Mouse (Mus musculus): ENCODE measurements at regions not wholly inside any gene's neighbourhood (a gene's known extent, or its start where the extent isn't known, plus 50 kb on each side); places are given as distances from the start of the nearest gene placed in this dataset.

DNA sequence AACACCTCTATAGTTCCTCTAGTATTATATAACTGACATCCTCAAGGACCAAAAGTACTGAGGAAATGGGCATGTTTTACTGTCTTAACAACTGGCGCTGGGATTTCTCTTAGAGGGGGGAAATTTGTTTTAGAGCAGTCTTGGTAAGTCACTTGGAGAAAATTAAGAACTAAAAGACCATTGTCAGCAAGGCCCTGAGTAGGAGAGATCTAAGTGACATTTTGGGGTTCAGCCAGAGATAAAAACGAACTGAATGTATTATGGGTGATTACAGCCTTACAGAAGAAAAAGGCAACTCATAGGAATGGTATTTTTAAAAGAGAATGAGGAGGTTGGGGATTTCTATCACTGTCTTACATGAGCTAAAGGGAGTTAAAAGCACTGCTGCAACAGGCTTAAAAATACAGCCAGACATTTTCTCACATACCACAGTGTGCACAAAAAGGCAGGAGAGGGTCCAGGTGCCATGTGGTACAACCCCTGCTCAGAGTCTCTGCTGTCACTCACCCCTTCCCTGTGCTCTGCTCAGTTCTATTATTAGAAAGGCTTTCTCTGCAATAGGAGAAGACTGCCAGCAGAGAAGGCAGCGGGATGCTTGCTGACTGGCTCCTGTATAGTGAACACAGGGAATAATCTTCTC is 379.0 kb downstream of the Nsun3 start:
- Histone ChIP-seq H3K36me3 (ENCODE audit: control insufficient read depth, insufficient read depth) (no peaks in the 10 kb centered on the region), H3K79me2 (ENCODE audit: control insufficient read depth, insufficient read depth) (no peaks in the 10 kb centered on the region)
- TF ChIP-seq SRF (IDR thresholded peaks at IDR 0.05; ENCODE audit: control insufficient read depth, insufficient read length, low read depth) (no peak), TCF12 (IDR thresholded peaks at IDR 0.05; ENCODE audit: insufficient read depth, poor library complexity, severe bottlenecking) (no peak), MYOG (IDR thresholded peaks at IDR 0.05; ENCODE audit: control insufficient read depth in 1 of 3, insufficient read depth in 1 of 3, insufficient read length in 2 of 3, low read depth in 2 of 3) (no peak), E2F4 (IDR thresholded peaks at IDR 0.05; ENCODE audit: insufficient read depth) (no peak), MAX (IDR thresholded peaks at IDR 0.05; ENCODE audit: low read depth) (no peak), POLR2AphosphoS2 (IDR thresholded peaks at IDR 0.05; ENCODE audit: insufficient read length, low read depth) (no peak), POLR2A (IDR thresholded peaks at IDR 0.05; ENCODE audit: insufficient read length, low read depth) (no peak), MYOD1 (IDR thresholded peaks at IDR 0.05; ENCODE audit: control insufficient read depth in 1 of 3, insufficient read length in 2 of 3, low read depth in 2 of 3) (no peak), REST (IDR thresholded peaks at IDR 0.05; ENCODE audit: insufficient read depth, insufficient read length) (no peak), CEBPB (IDR thresholded peaks at IDR 0.05; ENCODE audit: insufficient read depth, poor library complexity, severe bottlenecking) (no peak), USF1 (IDR thresholded peaks at IDR 0.05; ENCODE audit: low read depth) (no peak), TCF3 (IDR thresholded peaks at IDR 0.05; ENCODE audit: insufficient read length, low read depth) (no peak)

GRCm38 (mm10) chr16:62406458-62406857 is 380.2 kb downstream of the Nsun3 start:
- Histone ChIP-seq H3K27me3 (ENCODE audit: control insufficient read depth, insufficient read depth, insufficient read length) (no peaks in the 10 kb centered on the region), H3ac (ENCODE audit: control insufficient read depth, insufficient read length) (no peak overlapping the region), H3K36me3 (ENCODE audit: control insufficient read depth, insufficient read depth) (no peaks in the 10 kb centered on the region), H3K79me2 (ENCODE audit: control insufficient read depth, insufficient read depth) (no peaks in the 10 kb centered on the region), H3K4me3 (no peak overlapping the region), H3K4me2 (ENCODE audit: low read depth) (no peak overlapping the region)
- no peak for TF ChIP-seq E2F4 (IDR thresholded peaks at IDR 0.05; ENCODE audit: insufficient read depth)
- no peak for TF ChIP-seq SRF (IDR thresholded peaks at IDR 0.05; ENCODE audit: control insufficient read depth, insufficient read length, low read depth)
- no peak for TF ChIP-seq REST (IDR thresholded peaks at IDR 0.05; ENCODE audit: insufficient read depth, insufficient read length)

More for the DNA sequence above, 379.0 kb downstream of the Nsun3 start:
- Histone ChIP-seq H3K4me2 (ENCODE audit: low read depth) (no peak overlapping the region), H3K27me3 (ENCODE audit: control insufficient read depth, insufficient read depth, insufficient read length) (no peaks in the 10 kb centered on the region), H3ac (ENCODE audit: control insufficient read depth, insufficient read length) (no peak overlapping the region), H3K4me3 (no peak overlapping the region)

DNA sequence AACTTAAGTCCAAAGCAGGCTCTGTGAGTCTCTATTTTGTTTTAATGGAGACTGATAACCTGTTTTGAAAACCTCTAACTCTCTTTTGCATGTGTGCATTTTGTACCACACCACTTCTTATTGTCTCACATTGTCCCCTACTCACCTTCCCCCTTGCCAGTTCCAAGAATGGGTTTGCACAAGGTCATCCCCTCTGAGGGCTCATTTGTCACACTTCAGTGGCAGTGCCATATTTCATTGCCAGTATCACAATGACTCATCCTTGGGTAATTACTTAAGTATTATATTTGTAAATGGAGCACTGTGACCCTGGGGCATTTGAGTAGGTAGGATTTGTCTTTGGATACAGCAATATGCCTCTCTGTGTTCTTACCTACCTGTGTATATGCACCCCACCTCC is 429.3 kb downstream of the Nsun3 start:
- no peaks in the 10 kb centered on the region for H3K36me3 ChIP-seq (ENCODE audit: control insufficient read depth, insufficient read depth)
- no peaks in the 10 kb centered on the region for H3K27me3 ChIP-seq (ENCODE audit: control insufficient read depth, insufficient read depth, insufficient read length)
- H3ac ChIP-seq (ENCODE audit: control insufficient read depth, insufficient read length), result no peak overlapping the region
- no peak overlapping the region for H3K4me3 ChIP-seq
- no peak overlapping the region for H3K4me2 ChIP-seq (ENCODE audit: low read depth)
- TF ChIP-seq MYOG (IDR thresholded peaks at IDR 0.05; ENCODE audit: control insufficient read depth in 1 of 3, insufficient read depth in 1 of 3, insufficient read length in 2 of 3, low read depth in 2 of 3), result no peak
- no peak for TF ChIP-seq E2F4 (IDR thresholded peaks at IDR 0.05; ENCODE audit: insufficient read depth)
- no peak for TF ChIP-seq POLR2AphosphoS2 (IDR thresholded peaks at IDR 0.05; ENCODE audit: insufficient read length, low read depth)
- TF ChIP-seq USF1 (IDR thresholded peaks at IDR 0.05; ENCODE audit: low read depth), result no peak
- no peaks in the 10 kb centered on the region for H3K79me2 ChIP-seq (ENCODE audit: control insufficient read depth, insufficient read depth)

- Histone ChIP-seq H3K27me3 (ENCODE audit: control insufficient read depth, insufficient read depth, insufficient read length) (no peaks in the 10 kb centered on the region), H3K4me3 (no peak overlapping the region), H3K4me2 (ENCODE audit: low read depth) (no peak overlapping the region), H3ac (ENCODE audit: control insufficient read depth, insufficient read length) (no peak overlapping the region), H3K79me2 (ENCODE audit: control insufficient read depth, insufficient read depth) (no peaks in the 10 kb centered on the region), H3K36me3 (ENCODE audit: control insufficient read depth, insufficient read depth) (no peaks in the 10 kb centered on the region)
- no peak for TF ChIP-seq E2F4 (IDR thresholded peaks at IDR 0.05; ENCODE audit: insufficient read depth)
- TF ChIP-seq MYOG (IDR thresholded peaks at IDR 0.05; ENCODE audit: control insufficient read depth in 1 of 3, insufficient read depth in 1 of 3, insufficient read length in 2 of 3, low read depth in 2 of 3), result no peak
- TF ChIP-seq MYOD1 (IDR thresholded peaks at IDR 0.05; ENCODE audit: control insufficient read depth in 1 of 3, insufficient read length in 2 of 3, low read depth in 2 of 3), result no peak
- TF ChIP-seq USF1 (IDR thresholded peaks at IDR 0.05; ENCODE audit: low read depth), result no peak
- no peak for TF ChIP-seq SRF (IDR thresholded peaks at IDR 0.05; ENCODE audit: control insufficient read depth, insufficient read length, low read depth)
- no peak for TF ChIP-seq MAX (IDR thresholded peaks at IDR 0.05; ENCODE audit: low read depth)
- no peak for TF ChIP-seq POLR2AphosphoS2 (IDR thresholded peaks at IDR 0.05; ENCODE audit: insufficient read length, low read depth)
- TF ChIP-seq TCF12 (IDR thresholded peaks at IDR 0.05; ENCODE audit: insufficient read depth, poor library complexity, severe bottlenecking), result no peak
- no peak for TF ChIP-seq CEBPB (IDR thresholded peaks at IDR 0.05; ENCODE audit: insufficient read depth, poor library complexity, severe bottlenecking)
- TF ChIP-seq POLR2A (IDR thresholded peaks at IDR 0.05; ENCODE audit: insufficient read length, low read depth), result no peak
- no peak for TF ChIP-seq REST (IDR thresholded peaks at IDR 0.05; ENCODE audit: insufficient read depth, insufficient read length)
- no peak for TF ChIP-seq TCF3 (IDR thresholded peaks at IDR 0.05; ENCODE audit: insufficient read length, low read depth)
Observed at GRCm38 (mm10) chr16:62356349-62356748, 430.3 kb downstream of the Nsun3 start.

GRCm38 (mm10) chr16:62355830-62356270 is 430.8 kb downstream of the Nsun3 start:
- no peak overlapping the region for H3ac ChIP-seq (ENCODE audit: control insufficient read depth, insufficient read length)
- no peak overlapping the region for H3K4me3 ChIP-seq
- H3K79me2 ChIP-seq (ENCODE audit: control insufficient read depth, insufficient read depth), result no peaks in the 10 kb centered on the region
- H3K36me3 ChIP-seq (ENCODE audit: control insufficient read depth, insufficient read depth), result no peaks in the 10 kb centered on the region
- no peaks in the 10 kb centered on the region for H3K27me3 ChIP-seq (ENCODE audit: control insufficient read depth, insufficient read depth, insufficient read length)
- no peak for TF ChIP-seq E2F4 (IDR thresholded peaks at IDR 0.05; ENCODE audit: insufficient read depth)
- TF ChIP-seq MYOD1 (IDR thresholded peaks at IDR 0.05; ENCODE audit: control insufficient read depth in 1 of 3, insufficient read length in 2 of 3, low read depth in 2 of 3), result no peak
- TF ChIP-seq POLR2AphosphoS2 (IDR thresholded peaks at IDR 0.05; ENCODE audit: insufficient read length, low read depth), result no peak
- TF ChIP-seq TCF3 (IDR thresholded peaks at IDR 0.05; ENCODE audit: insufficient read length, low read depth), result no peak
- TF ChIP-seq REST (IDR thresholded peaks at IDR 0.05; ENCODE audit: insufficient read depth, insufficient read length), result no peak
- no peak overlapping the region for H3K4me2 ChIP-seq (ENCODE audit: low read depth)
